Mouse (Mus musculus) embryonic facial prominence, embryonic 13.5 days (tissue): ENCODE measurements around the gene Dnaja4. TPM values are rescaled to one million over a fixed set of nuclear protein-coding genes. Genes with fewer than 3 reads are reported as not detected.
A peak's percentile ranks its signal among the peaks of the same experiment; 100 is the strongest.

ENCODE experiments used
- ATAC-seq: fragments of 200-750 bp; cut with Nextera tagmentation; 2 replicates; pipeline ENCODE4 v1.8.0; 2017; ENCODE audit warnings: low read depth; ENCODE audit not compliant: insufficient number of reproducible peaks, insufficient read depth, low FRiP score, low TSS enrichment
- H3K27ac ChIP-seq: fragments of 300-500 bp; sonication (generic); 2 replicates; pipeline ENCODE4 v1.5.1; 2015; ENCODE audit warnings: moderate library complexity, mild to moderate bottlenecking, inconsistent platforms
- H3K27me3 ChIP-seq: fragments of 300-500 bp; sonication (generic); 2 replicates; pipeline ENCODE4 v1.6.1; 2015; ENCODE audit warnings: mild to moderate bottlenecking, inconsistent platforms
- H3K36me3 ChIP-seq: fragments of 300-500 bp; sonication (generic); 2 replicates; pipeline ENCODE4 v1.6.1; 2015; ENCODE audit warnings: mild to moderate bottlenecking, inconsistent platforms
- H3K4me1 ChIP-seq: fragments of 300-500 bp; sonication (generic); 2 replicates; pipeline ENCODE4 v1.6.1; 2015; ENCODE audit warnings: inconsistent platforms
- H3K4me2 ChIP-seq: fragments of 300-500 bp; sonication (generic); 2 replicates; pipeline ENCODE4 v1.6.1; 2015; ENCODE audit warnings: moderate library complexity, mild to moderate bottlenecking, inconsistent platforms
- H3K4me3 ChIP-seq: fragments of 300-500 bp; sonication (generic); 2 replicates; pipeline ENCODE4 v1.5.1; 2015; ENCODE audit warnings: mild to moderate bottlenecking, inconsistent platforms
- H3K9ac ChIP-seq: fragments of 300-500 bp; sonication (generic); 2 replicates; pipeline ENCODE4 v1.6.1; 2015; ENCODE audit warnings: mild to moderate bottlenecking, inconsistent platforms
- H3K9me3 ChIP-seq: fragments of 300-500 bp; sonication (generic); 2 replicates; pipeline ENCODE4 v1.6.1; 2016; ENCODE audit warnings: inconsistent platforms
- WGBS: fragments of 180-500 bp; shearing (Covaris S2); methylation state at CpG from one replicate; pipeline ENCODE4 v1.1.7; 2015; ENCODE audit warnings: mixed read lengths; 5-methylcytosine and 5-hydroxymethylcytosine counted together
- polyA plus RNA-seq: library from polyadenylated mRNA; unstranded; fragments of >200 nt; fragmentation: Nextera tagmentation; extraction: Ambion mirVana; gene quantifications from 2 replicates; pipeline ENCODE4 v1.2.1, GENCODE M21; 2015

Dnaja4 gene
- polyA plus RNA-seq, 1 experiment from 2014 or later = 7.3 TPM

DNA sequence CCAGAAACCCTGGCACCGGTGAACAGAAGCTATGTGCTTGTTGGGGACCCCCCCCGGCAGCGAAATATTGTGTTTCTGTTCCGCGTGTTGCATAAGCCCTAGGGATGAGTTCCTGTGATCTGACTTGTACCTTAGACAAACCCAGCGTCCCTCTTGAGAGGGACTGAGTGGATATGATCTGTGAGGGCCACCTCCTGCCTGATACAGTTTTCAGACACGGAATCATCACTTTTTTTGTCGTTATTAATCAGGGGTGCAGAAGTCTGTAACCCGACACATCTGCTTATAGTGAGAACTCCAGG lies 1.5 kb downstream of the Dnaja4 start:
- no peak for ATAC-seq
- H3K4me3 ChIP-seq = peak overlapping the region; percentile 76
- H3K4me2 ChIP-seq = peak overlapping the region; percentile 90
- 17% methylated on average over 9 of the region's 9 CpGs for WGBS
- peak overlapping the region; percentile 87 for H3K9ac ChIP-seq
- peaks cover 17% of the 10 kb centered on the region for H3K4me1 ChIP-seq
- peaks cover 24% of the 10 kb centered on the region for H3K27me3 ChIP-seq
- H3K27ac ChIP-seq = no peak overlapping the region
- no peaks in the 10 kb centered on the region for H3K9me3 ChIP-seq
- H3K36me3 ChIP-seq = no peaks in the 10 kb centered on the region

- no peak overlapping the region for H3K27ac ChIP-seq
- H3K9me3 ChIP-seq = no peaks in the 10 kb centered on the region
- peak overlapping the region; percentile 90 for H3K4me2 ChIP-seq
- no peak overlapping the region for H3K9ac ChIP-seq
- WGBS = 72% methylated on average over 7 of the region's 7 CpGs
- peaks cover 24% of the 10 kb centered on the region for H3K27me3 ChIP-seq
- peaks cover 23% of the 10 kb centered on the region for H3K4me1 ChIP-seq
- peak overlapping the region; percentile 76 for H3K4me3 ChIP-seq
- H3K36me3 ChIP-seq = no peaks in the 10 kb centered on the region
- ATAC-seq = no peak
These were observed 2.1 kb downstream of the Dnaja4 start for GRCm38 (mm10) chr9:54700746-54701145.

DNA sequence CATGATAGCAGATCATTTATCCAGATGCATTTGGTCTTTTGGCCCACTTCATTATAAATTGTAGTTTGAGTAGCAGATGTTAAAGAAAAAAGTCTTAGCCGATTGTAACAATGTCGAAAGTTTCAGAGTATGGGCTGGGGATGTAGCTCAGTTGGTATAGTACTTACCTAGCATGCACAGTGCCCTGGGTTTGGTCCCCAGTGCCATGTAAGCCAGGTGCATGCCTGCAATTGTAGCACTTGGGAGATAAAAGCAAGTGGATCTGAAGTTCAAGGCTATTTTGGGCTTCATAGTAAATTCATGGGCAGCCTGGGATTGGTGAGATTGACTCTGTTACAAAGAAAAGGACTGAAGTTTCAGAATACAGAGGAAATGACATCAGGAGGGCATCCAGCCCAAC lies 3.9 kb downstream of the Dnaja4 start:
- no peak for ATAC-seq
- Histone ChIP-seq H3K9me3 (no peaks in the 10 kb centered on the region), H3K4me3 (no peak overlapping the region), H3K27ac (no peak overlapping the region), H3K9ac (no peak overlapping the region), H3K27me3 (peaks cover 24% of the 10 kb centered on the region), H3K4me2 (no peak overlapping the region), H3K36me3 (no peaks in the 10 kb centered on the region; the same call in 1 of the 2 replicates), H3K4me1 (peaks cover 23% of the 10 kb centered on the region)
- WGBS = 89% methylated on average over 2 of the region's 2 CpGs

GRCm38 (mm10) chr9:54704361-54704760 lies 5.7 kb downstream of the Dnaja4 start:
- Histone ChIP-seq H3K36me3 (peaks cover 7% of the 10 kb centered on the region), H3K27ac (no peak overlapping the region)
- no peak for ATAC-seq

GRCm38 (mm10) chr9:54705561-54705960 lies 6.9 kb downstream of the Dnaja4 start:
- Histone ChIP-seq H3K4me3 (no peak overlapping the region), H3K27me3 (peaks cover 10% of the 10 kb centered on the region), H3K9me3 (no peaks in the 10 kb centered on the region), H3K4me2 (no peak overlapping the region), H3K27ac (no peak overlapping the region), H3K4me1 (peaks cover 11% of the 10 kb centered on the region), H3K9ac (no peak overlapping the region), H3K36me3 (peaks cover 17% of the 10 kb centered on the region)
- WGBS = 39% methylated on average over 1 of the region's 1 CpGs
- no peak for ATAC-seq

More at GRCm38 (mm10) chr9:54704361-54704760, 5.7 kb downstream of the Dnaja4 start:
- peaks cover 18% of the 10 kb centered on the region for H3K4me1 ChIP-seq
- H3K4me2 ChIP-seq = no peak overlapping the region
- 85% methylated on average over 5 of the region's 5 CpGs for WGBS
- H3K9ac ChIP-seq = no peak overlapping the region
- no peaks in the 10 kb centered on the region for H3K9me3 ChIP-seq
- no peak overlapping the region for H3K4me3 ChIP-seq
- H3K27me3 ChIP-seq = peaks cover 16% of the 10 kb centered on the region

GRCm38 (mm10) chr9:54707288-54707999 lies 8.8 kb downstream of the Dnaja4 start:
- ATAC-seq = no peak

DNA sequence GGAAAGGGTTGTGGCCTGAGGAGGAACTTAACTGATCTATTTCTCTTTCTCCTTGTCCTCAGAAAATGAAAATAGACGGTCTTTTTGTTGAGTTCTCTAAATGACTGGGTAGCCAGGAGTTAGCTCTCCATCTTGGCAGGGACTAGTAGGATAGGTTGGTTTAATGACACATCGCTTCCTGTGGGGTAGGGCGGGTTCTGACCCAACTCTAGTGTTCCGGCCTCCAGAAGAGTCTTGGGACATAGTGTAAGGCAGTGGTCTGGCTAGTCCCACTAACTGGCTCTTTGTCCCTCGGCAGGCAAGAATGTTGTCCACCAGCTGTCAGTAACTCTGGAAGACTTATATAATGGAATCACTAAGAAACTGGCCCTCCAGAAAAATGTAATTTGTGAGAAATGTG lies 9.4 kb downstream of the Dnaja4 start:
- Histone ChIP-seq H3K27ac (no peak overlapping the region), H3K4me2 (no peak overlapping the region), H3K4me1 (peaks cover 6% of the 10 kb centered on the region), H3K9me3 (no peaks in the 10 kb centered on the region), H3K4me3 (no peak overlapping the region), H3K36me3 (peaks cover 41% of the 10 kb centered on the region), H3K9ac (no peak overlapping the region), H3K27me3 (no peaks in the 10 kb centered on the region)
- no peak for ATAC-seq
- 83% methylated on average over 5 of the region's 5 CpGs for WGBS

More at GRCm38 (mm10) chr9:54707288-54707999, 8.8 kb downstream of the Dnaja4 start:
- Histone ChIP-seq H3K4me2 (no peak overlapping the region), H3K4me3 (no peak overlapping the region), H3K9me3 (no peaks in the 10 kb centered on the region), H3K4me1 (peaks cover 6% of the 10 kb centered on the region), H3K9ac (no peak overlapping the region), H3K36me3 (peaks cover 36% of the 10 kb centered on the region), H3K27ac (no peak overlapping the region), H3K27me3 (no peaks in the 10 kb centered on the region)
- WGBS = 59% methylated on average over 8 of the region's 8 CpGs

DNA sequence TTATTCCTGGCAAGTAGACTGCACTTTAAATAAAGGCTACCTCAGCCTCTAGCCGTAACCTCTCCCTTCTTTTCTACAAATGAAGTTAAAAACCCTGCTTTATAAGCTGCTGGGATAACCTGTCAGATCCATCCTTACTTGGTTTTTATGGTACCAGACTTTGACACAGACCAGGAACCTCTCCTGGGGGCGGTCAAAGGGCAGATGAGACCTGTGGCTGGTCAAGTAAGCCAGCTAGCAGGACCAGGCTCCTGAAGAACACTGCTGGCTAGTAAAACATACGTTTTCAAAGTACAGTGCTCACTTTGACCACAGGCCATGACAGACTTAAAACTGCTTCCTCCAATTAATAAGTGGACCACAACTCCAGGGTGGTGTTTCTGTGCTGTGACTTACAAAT lies 17.1 kb downstream of the Dnaja4 start:
- peaks cover 96% of the 10 kb centered on the region for H3K36me3 ChIP-seq
- no peak overlapping the region for H3K4me3 ChIP-seq
- no peaks in the 10 kb centered on the region for H3K27me3 ChIP-seq
- H3K27ac ChIP-seq = no peak overlapping the region
- no peaks in the 10 kb centered on the region for H3K4me1 ChIP-seq
- H3K9ac ChIP-seq = no peak overlapping the region
- H3K9me3 ChIP-seq = no peaks in the 10 kb centered on the region
- 91% methylated on average over 3 of the region's 3 CpGs for WGBS
- no peak overlapping the region for H3K4me2 ChIP-seq
- ATAC-seq = no peak

- H3K9ac ChIP-seq = no peak overlapping the region
- no peak overlapping the region for H3K27ac ChIP-seq
- peaks cover 92% of the 10 kb centered on the region for H3K36me3 ChIP-seq
- H3K4me2 ChIP-seq = no peak overlapping the region
- WGBS = 69% methylated on average over 3 of the region's 3 CpGs
- no peak overlapping the region for H3K4me3 ChIP-seq
- no peaks in the 10 kb centered on the region for H3K9me3 ChIP-seq
- no peaks in the 10 kb centered on the region for H3K27me3 ChIP-seq
- no peak for ATAC-seq
- no peaks in the 10 kb centered on the region for H3K4me1 ChIP-seq
These were observed 18.9 kb downstream of the Dnaja4 start for GRCm38 (mm10) chr9:54717527-54717926.

- WGBS = 87% methylated on average over 7 of the region's 7 CpGs
- Histone ChIP-seq H3K4me1 (no peaks in the 10 kb centered on the region), H3K9ac (no peak overlapping the region), H3K27ac (no peak overlapping the region), H3K4me3 (no peak overlapping the region), H3K27me3 (no peaks in the 10 kb centered on the region), H3K36me3 (peaks cover 88% of the 10 kb centered on the region), H3K4me2 (no peak overlapping the region), H3K9me3 (no peaks in the 10 kb centered on the region)
- no peak for ATAC-seq
These were observed 23.5 kb downstream of the Dnaja4 start for GRCm38 (mm10) chr9:54722156-54722555.

GRCm38 (mm10) chr9:54722596-54722995 lies 23.9 kb downstream of the Dnaja4 start:
- H3K9ac ChIP-seq = no peak overlapping the region
- H3K36me3 ChIP-seq = peaks cover 88% of the 10 kb centered on the region
- ATAC-seq = no peak
- no peaks in the 10 kb centered on the region for H3K4me1 ChIP-seq
- H3K27ac ChIP-seq = no peak overlapping the region
- no peak overlapping the region for H3K4me3 ChIP-seq
- WGBS = 92% methylated on average over 4 of the region's 4 CpGs
- no peaks in the 10 kb centered on the region for H3K27me3 ChIP-seq
- no peak overlapping the region for H3K4me2 ChIP-seq
- no peaks in the 10 kb centered on the region for H3K9me3 ChIP-seq

DNA sequence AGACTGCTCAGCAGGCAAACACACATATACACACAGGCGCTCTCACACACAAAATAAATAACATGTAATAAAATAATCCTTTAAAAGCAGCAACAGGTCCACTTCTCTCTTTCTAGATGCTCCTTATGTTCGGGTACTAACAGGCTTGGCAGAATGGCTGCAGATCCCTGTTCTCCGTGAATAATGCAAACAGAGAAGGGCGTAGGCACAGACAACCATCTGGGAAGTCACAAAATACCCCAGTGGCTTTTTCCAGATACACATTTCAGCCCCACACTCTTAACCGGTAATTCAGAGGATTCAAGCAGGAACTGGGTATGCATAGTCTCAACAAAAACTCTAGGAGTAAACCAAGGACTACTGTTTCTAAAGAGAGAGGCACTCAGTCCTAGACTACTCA lies 27.6 kb downstream of the Dnaja4 start:
- no peaks in the 10 kb centered on the region for H3K9me3 ChIP-seq
- H3K27me3 ChIP-seq = no peaks in the 10 kb centered on the region
- no peak for ATAC-seq
- no peaks in the 10 kb centered on the region for H3K4me1 ChIP-seq
- 78% methylated on average over 5 of the region's 5 CpGs for WGBS
- no peak overlapping the region for H3K27ac ChIP-seq
- H3K9ac ChIP-seq = no peak overlapping the region
- no peak overlapping the region for H3K4me3 ChIP-seq
- H3K4me2 ChIP-seq = no peak overlapping the region
- peaks cover 81% of the 10 kb centered on the region for H3K36me3 ChIP-seq
